Mouse (Mus musculus) spleen, adult 2 months (tissue): ENCODE data around the gene Napa. TPM values are rescaled to one million over a fixed set of nuclear protein-coding genes. Genes with fewer than 3 reads are reported as not detected.

Experiments used
- DNase-seq, 2 experiments: peaks; one replicate each; pipeline versions ENCODE4 v3.0.0 to v3.0.0-alpha.2; 2012 to 2021; ENCODE audit warnings: low spot score in 2 of 2, low read depth in 1 of 2
- H3K27ac ChIP-seq: fragments of 200-500 bp; 2 replicates; pipeline ENCODE4 v1.5.1; 2012; ENCODE audit warnings: low read length, inconsistent platforms; ENCODE audit not compliant: insufficient read depth
- H3K27me3 ChIP-seq: fragments of 200-500 bp; 2 replicates; pipeline ENCODE4 v1.6.1; 2012; ENCODE audit warnings: mild to moderate bottlenecking, moderate library complexity, low read length, inconsistent platforms; ENCODE audit not compliant: control insufficient read depth, insufficient read depth
- H3K36me3 ChIP-seq: fragments of 200-500 bp; 2 replicates; pipeline ENCODE4 v1.6.1; 2012; ENCODE audit warnings: mild to moderate bottlenecking, low read length, inconsistent platforms; ENCODE audit not compliant: control insufficient read depth, insufficient read depth
- H3K4me1 ChIP-seq: fragments of 200-500 bp; 2 replicates; pipeline ENCODE4 v1.6.1; 2011; ENCODE audit warnings: inconsistent platforms; ENCODE audit not compliant: control insufficient read depth, insufficient read depth, insufficient read length
- H3K4me3 ChIP-seq: fragments of 200-500 bp; 2 replicates; pipeline ENCODE4 v1.5.1; 2011; ENCODE audit warnings: mild to moderate bottlenecking, inconsistent platforms; ENCODE audit not compliant: insufficient read depth, insufficient read length; ENCODE audit errors: extremely low read depth
- CTCF ChIP-seq: fragments of 200-500 bp; IDR thresholded peaks from 2 replicates; pipeline ENCODE4 v1.5.1; 2011; ENCODE audit warnings: mild to moderate bottlenecking, inconsistent platforms; ENCODE audit not compliant: insufficient read depth, insufficient read length, insufficient replicate concordance; ENCODE audit errors: extremely low read depth
- POLR2A ChIP-seq: fragments of 200-500 bp; IDR thresholded peaks from 2 replicates; pipeline ENCODE4 v1.6.1; 2011; ENCODE audit warnings: low read depth, low read length, inconsistent platforms
- WGBS: fragments of 180-500 bp; shearing (Covaris S2); methylation state at CpG from one replicate; pipeline ENCODE4 v1.1.7; 2018; 5-methylcytosine and 5-hydroxymethylcytosine counted together
- polyA plus RNA-seq: library from polyadenylated mRNA; depleted of rRNA; stranded (reverse); fragments of >200 nt; gene quantifications from 2 replicates; pipeline ENCODE4 v1.2.3, GENCODE M21; 2012

The Napa gene
- polyA plus RNA-seq, 1 experiment: 150 TPM

DNA sequence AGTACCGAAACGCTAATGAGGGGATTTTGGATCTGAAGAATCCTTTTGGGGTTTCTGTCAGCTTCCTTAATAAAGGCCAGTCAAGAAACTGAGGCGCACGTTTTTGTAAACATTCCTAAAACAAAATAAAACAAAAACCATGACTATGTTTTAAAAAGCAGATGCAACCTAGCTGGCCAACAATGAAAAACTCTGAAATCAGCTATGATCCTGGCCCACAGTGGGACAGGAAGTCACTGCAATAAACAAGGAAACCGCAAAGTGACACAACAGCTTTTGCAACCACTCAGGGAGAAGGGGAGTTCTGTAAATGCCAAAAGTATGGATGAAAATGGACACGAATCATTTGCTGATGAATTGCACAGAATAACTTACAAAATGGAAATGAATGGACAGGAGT lies 45.2 kb upstream of the Napa start:
- Histone ChIP-seq H3K4me3 (no peak overlapping the region; the same call in 1 of the 2 replicates), H3K27me3 (no peaks in the 10 kb centered on the region), H3K36me3 (no peaks in the 10 kb centered on the region), H3K27ac (peak overlapping the region; percentile 34; the same call in 1 of the 2 replicates), H3K4me1 (peaks cover 30% of the 10 kb centered on the region; the same call in 1 of the 2 replicates)
- WGBS: under 1% methylated on average over 6 of the region's 6 CpGs
- no peak for DNase-seq
- TF ChIP-seq CTCF: no peak

DNA sequence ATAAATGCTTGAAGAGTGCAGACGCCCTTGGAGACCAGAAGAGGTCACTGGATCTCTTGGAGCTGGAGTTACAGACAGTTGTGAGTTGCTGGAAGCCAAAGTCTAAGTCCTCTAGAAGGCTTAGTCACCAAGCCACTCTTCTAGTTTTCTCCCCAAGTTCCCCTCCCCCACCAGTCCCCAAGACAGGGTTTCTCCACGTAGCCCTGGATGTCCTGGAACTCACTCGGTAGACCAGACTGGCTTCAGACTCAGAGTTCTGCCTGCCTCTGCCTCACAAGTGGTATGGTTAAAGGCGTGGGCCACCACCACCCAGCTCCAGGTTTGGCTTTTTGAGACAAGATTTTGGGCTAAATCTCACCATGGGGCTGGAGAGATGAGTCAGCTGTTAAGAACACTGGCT lies 43.3 kb upstream of the Napa start:
- no peaks in the 10 kb centered on the region for H3K36me3 ChIP-seq
- no peak overlapping the region for H3K4me3 ChIP-seq
- no peaks in the 10 kb centered on the region for H3K27me3 ChIP-seq
- peak overlapping the region; percentile 83 for H3K27ac ChIP-seq
- peaks cover 29% of the 10 kb centered on the region; the same call in 1 of the 2 replicates for H3K4me1 ChIP-seq
- no peak for TF ChIP-seq CTCF
- no peak for TF ChIP-seq POLR2A
- DNase-seq: no peak
- 51% methylated on average over 4 of the region's 4 CpGs for WGBS

DNA sequence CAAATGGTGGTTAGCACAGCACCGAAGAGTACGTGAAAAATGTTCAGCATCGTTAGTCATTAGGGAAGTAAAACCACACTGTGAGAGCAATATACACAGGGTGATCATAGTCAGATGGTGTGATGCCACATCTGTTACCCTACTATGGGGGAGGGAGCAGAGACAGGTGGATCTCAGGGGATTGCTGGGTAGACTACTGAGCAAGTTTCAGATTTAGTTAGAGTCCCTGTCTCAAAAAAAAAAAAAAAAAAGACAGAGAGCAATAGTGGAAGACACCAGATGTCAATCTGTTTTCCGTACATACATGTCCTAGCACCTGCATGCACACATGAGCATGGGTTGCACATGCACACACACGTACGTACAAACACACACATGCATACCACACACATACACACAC lies 42.6 kb upstream of the Napa start:
- H3K4me3 ChIP-seq: no peak overlapping the region
- no peak for TF ChIP-seq CTCF
- no peak for TF ChIP-seq POLR2A
- H3K36me3 ChIP-seq: no peaks in the 10 kb centered on the region
- H3K4me1 ChIP-seq: peaks cover 22% of the 10 kb centered on the region; the same call in 1 of the 2 replicates
- DNase-seq: peak; percentile 53 to 91
- 34% methylated on average over 6 of the region's 6 CpGs for WGBS
- H3K27ac ChIP-seq: peak overlapping the region; percentile 83
- no peaks in the 10 kb centered on the region for H3K27me3 ChIP-seq

DNA sequence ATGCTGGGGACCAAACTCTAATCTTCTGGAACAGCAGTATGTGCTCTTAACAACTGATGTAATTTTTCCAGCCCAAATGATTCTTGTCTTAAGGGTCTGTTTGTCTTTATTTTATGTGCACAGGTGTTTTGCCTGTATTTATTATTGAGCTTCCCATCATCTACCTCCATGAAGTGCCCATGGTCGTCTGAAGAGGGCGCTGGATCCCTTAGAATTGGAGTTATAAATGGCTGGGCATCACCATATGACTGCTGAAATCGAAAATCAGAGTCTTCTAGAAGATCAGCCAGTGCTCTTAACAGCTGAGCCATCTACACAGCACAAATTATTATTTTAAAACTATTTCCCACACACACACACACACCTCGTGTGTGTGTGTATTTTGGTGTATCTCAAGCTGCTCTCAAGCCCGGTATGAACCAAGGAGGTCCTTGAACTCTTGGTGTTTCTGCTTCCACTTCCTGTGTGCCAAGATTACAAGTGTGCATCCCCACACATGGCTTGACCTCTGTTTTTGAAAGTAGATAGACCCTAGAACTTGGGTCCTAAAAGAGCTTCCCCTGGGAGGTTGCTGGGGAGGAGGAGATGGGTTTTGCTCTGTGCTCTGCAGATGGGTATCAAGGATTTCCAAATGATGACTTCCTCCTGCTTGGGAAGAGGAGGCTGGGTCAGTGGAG lies 41.7 kb upstream of the Napa start:
- peak in 1 of 2 experiments; percentile 63 for DNase-seq
- Histone ChIP-seq H3K4me1 (peaks cover 20% of the 10 kb centered on the region; the same call in 1 of the 2 replicates), H3K27ac (peak overlapping the region; percentile 62), H3K4me3 (no peak overlapping the region), H3K36me3 (no peaks in the 10 kb centered on the region), H3K27me3 (no peaks in the 10 kb centered on the region)
- WGBS: 2% methylated on average over 5 of the region's 5 CpGs
- peak; percentile 35; the same call in 1 of the 2 replicates for TF ChIP-seq CTCF
- no peak for TF ChIP-seq POLR2A

DNA sequence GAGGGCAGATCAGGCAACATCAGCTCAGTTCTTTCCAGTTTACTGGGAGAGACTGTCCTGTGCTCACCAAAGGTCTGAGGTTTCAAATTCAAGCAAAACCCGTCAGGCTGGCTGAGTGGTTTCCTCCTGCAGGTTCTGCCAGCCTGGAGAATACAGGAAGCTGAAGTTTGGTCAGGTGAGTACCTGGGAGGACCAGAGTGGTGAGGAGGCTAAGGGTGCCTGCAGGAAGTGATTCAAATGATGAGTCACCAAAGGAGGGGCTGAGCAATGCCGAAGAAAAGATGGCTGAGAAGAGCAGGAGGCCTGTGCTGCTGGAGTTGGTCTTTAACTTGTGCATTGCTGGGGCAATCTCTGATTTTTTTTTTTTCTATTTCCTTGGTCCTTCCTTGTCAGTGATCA lies 41.1 kb upstream of the Napa start:
- no peak overlapping the region for H3K4me3 ChIP-seq
- no peaks in the 10 kb centered on the region for H3K36me3 ChIP-seq
- no peaks in the 10 kb centered on the region for H3K27me3 ChIP-seq
- 13% methylated on average over 2 of the region's 2 CpGs for WGBS
- no peak for TF ChIP-seq POLR2A
- DNase-seq: peak in 1 of 2 experiments; percentile 40
- peaks cover 18% of the 10 kb centered on the region; the same call in 1 of the 2 replicates for H3K4me1 ChIP-seq
- H3K27ac ChIP-seq: peak overlapping the region; percentile 62

DNA sequence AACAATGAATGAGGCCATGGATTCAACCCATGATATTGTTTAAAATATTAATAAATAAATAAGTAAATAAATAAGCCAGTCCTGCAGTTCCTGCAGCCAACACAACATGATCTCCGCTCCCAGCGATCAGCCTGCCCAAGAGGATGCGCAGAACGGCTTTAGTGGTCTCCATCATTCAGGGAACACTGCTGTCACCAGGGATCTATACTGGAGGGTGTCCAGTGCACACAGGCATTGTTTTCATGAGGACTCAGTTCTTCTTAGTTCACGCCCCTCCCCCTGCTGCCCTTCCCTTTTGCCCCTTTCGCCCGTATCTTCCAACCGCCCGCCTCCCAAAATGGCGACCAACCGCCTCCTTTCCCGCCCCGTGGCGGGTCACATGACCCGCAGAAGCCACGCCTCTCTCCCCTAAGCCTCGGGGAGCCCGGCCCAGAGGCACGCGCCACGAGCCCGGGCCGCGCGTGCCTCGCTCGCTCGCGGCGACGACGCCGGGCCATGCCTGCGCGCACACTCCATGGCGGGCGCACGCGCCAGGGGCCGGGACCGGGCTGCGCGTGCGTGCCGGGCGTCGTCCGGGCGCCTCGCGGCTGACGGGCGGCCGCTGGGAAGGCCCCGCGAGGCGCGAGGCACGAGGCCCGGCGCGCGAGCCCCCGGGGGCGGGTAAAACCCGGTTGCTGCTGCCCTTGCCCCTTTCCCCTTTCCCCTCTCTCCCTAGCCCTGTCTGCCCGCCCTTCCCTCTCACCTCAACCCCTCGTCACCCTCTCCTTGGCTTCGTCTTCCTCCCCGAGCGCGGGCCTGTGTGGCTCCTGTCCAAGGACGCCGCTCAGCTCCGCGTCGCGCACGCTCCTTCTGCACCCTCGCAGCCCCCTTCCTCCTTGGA lies 36.8 kb upstream of the Napa start, which contains the start of gene Zfp541:
Gene Zfp541 (plus strand): TSS at position 596 of the 880 bp plus-strand sequence.
- H3K4me1 ChIP-seq: peaks cover 12% of the 10 kb centered on the region; the same call in 1 of the 2 replicates
- no peaks in the 10 kb centered on the region for H3K27me3 ChIP-seq
- no peak within 1 kb of the TSS for H3K27ac ChIP-seq
- WGBS: 85% methylated on average over 80 of the region's 80 CpGs
- no peak for TF ChIP-seq CTCF
- no peak for TF ChIP-seq POLR2A
- no peaks in the 10 kb centered on the region for H3K36me3 ChIP-seq
- DNase-seq: no peak
- no peak within 1 kb of the TSS for H3K4me3 ChIP-seq

DNA sequence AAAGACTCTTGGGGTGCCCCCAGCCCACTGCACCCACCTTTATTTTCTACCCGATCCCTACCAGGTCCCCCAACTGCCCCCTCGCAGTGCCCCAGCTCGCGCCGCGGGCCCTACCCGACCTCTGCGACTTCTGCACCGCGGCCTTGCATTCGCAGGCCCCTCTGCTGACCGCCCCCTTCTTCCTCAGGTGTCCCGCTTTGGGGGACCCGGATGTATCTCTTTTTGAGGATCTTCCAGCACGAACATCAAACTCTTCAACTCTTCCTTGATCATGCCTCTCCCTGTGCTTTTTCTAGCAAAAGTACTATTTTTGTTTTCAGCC lies 36.2 kb upstream of the Napa start:
- Histone ChIP-seq H3K36me3 (no peaks in the 10 kb centered on the region), H3K4me3 (no peak overlapping the region), H3K4me1 (peaks cover 7% of the 10 kb centered on the region; the same call in 1 of the 2 replicates), H3K27ac (no peak overlapping the region), H3K27me3 (no peaks in the 10 kb centered on the region)
- DNase-seq: no peak
- WGBS: 92% methylated on average over 15 of the region's 15 CpGs
- TF ChIP-seq CTCF: no peak
- no peak for TF ChIP-seq POLR2A
